Mouse (Mus musculus): ENCODE data around the gene Cbr2. TPM values are rescaled to one million over a fixed set of nuclear protein-coding genes. Genes with fewer than 3 reads are reported as not detected.
"Not testable (repeated sequence)": the region's sequence is repeated elsewhere in the genome, so short reads cannot be mapped to it uniquely, and the experiment has no call there.

Gene Cbr2
- total RNA-seq, 4 experiments from 2014 or later, result 1.6 to 3.7 (median 2.5) TPM

DNA sequence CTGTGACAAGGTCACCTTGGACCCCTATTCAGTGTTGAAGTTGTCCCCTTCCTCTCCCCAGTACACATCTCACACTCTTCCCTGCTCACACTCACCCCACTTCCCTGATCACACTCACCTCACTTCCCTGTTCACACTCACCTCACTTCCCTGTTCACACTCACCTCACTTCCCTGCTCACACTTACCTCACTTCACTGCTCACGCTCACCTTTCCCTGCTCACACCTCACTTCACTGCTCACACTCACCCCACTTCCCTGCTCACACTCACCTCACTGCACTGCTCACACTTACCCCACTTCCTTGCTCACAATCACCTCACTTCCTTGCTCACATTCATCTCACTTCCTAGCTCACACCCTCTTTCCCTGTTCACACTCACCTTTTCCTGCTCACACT is 519 bp downstream of the Cbr2 start:
- no peak for DNase-seq (ENCODE audit: low spot score in 2 of 2)

DNA sequence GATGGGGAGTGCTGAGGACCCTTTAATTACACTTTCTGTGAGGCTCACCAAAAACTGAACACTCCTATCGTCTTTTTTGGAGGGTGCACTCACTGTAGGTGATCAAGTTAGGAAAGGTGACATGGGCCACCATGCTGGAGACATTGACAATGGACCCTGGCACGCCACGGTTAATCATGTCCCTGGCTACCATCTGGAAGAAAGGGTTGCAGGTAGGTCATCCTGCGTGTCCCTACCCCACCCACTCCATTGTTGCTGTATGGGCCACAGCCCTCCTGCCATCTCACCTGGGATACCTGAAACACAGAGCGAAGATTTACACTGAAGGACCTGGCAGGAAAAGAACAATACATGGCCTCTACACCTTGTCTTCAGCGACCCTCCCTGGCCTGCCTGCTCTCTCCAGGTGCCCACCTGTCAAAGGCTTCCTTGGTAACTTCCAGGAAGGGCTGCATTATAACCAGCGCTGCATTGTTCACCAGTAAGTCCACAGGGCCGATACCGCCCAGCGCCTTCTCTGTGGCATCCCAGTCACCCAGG is 1.5 kb downstream of the Cbr2 start:
- no peak for DNase-seq (ENCODE audit: low spot score in 2 of 2)

DNA sequence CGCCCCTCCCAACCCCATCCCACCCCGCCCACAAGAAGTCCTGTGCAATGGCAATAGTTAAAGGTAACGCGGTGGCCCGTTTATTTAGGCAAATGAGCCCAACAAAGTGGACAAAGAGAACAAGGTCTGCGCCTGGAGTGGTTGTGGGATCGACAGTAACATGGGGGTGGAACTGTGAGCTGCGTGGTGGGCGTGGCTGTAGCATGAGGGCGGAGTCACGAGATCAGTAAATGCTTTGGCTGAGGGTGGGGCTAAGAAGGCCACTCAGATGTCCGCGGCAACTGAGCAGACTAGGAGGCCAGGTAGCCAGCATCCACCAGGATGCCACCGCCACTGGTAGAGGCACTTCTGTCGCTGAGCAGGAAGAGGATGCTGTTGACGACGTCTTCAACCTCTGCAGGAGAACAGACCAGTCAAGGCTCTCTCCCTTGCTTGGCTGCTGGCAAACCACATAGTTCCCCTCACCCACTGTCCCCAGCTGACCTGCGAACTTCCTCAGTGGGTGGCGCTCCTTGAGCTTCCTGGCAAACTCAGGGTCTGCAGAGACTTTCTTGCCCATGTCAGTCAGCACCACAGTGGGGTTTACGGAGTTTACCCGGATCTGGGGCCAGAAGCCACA is 2.4 kb downstream of the Cbr2 start:
- DNase-seq (ENCODE audit: low spot score in 2 of 2), result not testable (repeated sequence)

DNA sequence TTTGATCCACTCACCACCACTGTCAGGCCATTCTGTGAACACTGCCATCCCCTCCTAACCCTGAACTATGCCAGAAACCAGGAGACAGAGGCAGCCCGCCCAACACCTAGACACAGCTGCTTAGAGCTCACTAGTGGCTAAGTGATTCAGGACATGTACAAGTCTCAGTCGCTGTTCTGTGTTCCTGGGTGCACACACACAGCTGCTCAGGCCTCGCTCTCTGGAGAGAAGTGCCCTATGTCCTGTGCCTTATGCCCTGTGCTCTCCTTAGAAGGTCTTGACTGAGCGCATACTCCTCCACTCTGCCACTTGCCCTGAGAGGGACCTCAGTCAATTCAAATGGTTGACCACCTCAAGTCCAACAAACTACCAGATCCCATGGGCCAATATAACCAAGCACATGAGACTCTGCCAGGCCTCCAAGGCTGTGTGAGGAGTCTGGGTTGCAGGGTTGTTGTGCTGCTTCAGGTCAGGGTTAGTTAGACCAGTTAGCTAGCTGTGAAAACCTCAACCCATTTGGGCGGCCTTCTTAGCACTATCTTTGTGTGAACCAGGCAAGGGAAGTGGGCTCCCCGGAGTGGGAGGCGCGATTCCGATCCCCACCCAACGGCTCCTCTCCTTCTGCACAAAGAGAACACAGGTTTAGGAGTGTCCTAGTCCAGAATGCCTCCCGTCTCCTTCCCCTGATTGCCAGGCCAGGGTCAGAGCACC is 3.2 kb downstream of the Cbr2 start:
- no peak for DNase-seq (ENCODE audit: low spot score in 2 of 2)

DNA sequence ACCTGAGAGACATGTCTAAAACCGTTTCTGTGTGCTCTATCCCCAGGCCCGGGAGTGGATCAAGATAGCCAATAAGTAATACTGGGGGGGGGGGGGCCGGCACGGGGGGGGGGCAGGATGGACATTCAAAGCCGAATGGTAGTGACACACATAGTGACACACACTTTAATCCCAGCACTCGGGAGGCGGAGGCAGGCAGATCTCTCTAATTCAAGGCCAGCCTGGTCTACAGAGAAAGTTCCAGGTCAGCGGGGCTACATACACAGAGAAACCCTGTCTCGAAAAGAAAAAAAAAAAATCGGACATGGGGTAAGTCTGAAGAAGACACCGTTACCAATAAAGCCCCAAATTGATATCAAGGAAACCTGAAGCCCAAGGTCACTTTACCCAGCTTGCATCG is 4.3 kb downstream of the Cbr2 start:
- DNase-seq (ENCODE audit: low spot score in 2 of 2), result no peak

DNA sequence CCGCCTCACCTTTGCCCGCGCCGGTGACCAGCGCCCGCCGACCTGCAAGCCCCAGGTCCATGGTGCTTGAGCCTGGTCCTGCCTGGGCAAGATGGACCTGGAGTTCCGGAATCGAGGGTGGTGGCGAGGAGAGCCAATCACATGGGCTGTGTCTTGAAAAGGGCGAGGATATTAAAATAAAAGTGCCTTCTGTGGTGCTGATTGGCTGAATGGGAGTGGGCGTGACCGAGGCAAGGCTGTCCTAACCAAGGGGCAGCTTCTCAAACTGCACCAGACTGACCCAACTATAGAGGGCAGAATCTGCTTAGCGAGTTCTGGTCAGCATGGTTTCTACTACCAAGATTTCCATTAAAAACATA is 4.8 kb downstream of the Cbr2 start, which contains the start of gene Dcxr:
TSS of gene Dcxr (minus strand) at position 113 of the 359 bp plus-strand sequence.
- peak; percentile 73 to 82 for DNase-seq (ENCODE audit: low spot score in 2 of 2)

DNA sequence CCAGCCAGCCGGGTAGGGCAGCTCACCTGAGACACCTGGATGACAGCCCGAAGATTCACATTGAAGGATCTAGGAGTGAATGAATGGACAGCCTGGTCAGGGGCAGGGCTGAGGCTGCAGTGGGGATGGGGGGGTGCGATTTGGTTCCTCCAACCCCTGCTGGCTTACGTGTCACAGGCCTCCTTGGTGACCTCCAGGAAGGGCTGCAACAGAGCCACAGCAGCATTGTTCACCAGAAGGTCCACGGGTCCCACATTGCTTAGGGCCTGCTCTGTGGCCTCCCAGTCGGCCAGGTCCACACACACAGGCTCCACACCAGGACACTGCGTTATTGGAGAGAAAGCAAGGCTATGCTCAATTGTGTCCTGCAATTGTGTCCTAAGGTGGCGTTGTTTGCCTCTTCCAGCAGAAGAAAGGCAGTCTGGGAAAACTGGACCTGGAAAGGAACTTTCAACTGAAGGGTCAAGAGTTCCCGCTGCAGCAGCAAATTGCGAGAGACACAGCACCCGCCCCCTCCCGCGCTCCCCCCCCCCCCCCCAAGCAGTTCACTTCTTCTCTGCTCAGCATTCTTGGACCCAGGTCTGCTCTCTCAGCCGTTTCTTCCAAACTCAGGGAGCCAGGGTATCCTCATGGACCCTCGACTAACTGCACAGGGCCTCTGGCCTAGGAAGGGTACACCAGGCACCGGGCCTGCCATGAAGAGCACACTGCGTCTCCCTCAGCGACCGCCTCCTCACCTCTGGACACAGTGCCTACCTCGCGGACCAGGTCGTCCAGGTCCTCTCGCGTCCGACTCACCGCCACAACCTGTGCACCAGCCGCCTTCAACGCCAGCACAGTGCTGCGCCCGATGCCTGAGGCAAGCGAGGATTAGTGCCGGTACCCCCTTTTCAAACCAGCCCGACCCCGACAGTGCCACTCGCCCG is 5.4 kb downstream of the Cbr2 start:
- DNase-seq (ENCODE audit: low spot score in 2 of 2), result no peak

DNA sequence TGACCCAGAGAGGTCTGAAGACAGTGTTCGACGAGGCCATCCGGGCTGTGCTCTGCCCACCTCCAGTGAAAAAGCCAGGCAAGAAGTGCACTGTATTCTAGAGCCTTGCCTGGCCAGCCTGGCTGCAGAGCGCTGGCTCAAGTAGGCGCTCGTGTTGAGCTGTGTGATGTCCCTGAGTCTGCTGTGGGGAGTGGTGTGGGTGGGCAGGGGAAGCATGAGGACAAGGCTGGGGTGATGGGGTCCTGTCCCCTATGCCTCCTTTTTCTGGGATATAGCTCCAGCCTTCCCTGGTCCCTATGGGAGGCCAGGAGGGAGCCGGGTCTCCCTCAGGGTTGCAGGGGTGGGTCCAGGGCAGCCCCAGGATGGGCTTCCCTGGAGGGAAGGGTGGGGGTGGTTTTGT is 8.4 kb downstream of the Cbr2 start:
- DNase-seq (ENCODE audit: low spot score in 2 of 2), result no peak

DNA sequence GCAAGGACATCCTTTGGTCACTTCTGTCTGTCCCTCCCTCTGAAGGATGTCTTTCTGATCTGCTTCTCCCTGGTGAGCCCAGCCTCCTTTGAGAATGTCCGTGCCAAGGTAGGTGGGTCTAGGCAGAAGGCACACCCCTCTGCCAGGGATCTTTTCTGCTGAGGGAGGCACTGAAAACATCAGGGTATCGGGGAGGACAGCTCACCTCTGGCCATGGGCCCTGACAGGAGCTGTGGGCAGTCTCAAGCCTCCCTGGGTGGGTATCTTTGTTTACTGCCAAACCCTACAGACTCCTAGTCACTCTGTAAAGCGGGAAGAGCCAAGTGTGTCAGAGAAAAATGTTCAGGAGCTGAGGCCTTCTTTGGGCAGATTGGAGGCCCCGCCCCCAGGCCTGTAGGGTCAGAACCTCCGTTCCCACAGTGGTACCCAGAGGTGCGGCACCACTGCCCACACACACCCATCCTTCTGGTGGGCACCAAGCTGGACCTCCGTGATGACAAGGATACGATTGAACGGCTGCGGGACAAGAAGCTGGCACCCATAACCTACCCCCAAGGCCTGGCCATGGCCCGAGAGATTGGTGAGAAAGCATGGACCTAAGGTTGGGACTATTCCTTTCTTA is 9.0 kb downstream of the Cbr2 start:
- DNase-seq (ENCODE audit: low spot score in 2 of 2), result no peak

DNA sequence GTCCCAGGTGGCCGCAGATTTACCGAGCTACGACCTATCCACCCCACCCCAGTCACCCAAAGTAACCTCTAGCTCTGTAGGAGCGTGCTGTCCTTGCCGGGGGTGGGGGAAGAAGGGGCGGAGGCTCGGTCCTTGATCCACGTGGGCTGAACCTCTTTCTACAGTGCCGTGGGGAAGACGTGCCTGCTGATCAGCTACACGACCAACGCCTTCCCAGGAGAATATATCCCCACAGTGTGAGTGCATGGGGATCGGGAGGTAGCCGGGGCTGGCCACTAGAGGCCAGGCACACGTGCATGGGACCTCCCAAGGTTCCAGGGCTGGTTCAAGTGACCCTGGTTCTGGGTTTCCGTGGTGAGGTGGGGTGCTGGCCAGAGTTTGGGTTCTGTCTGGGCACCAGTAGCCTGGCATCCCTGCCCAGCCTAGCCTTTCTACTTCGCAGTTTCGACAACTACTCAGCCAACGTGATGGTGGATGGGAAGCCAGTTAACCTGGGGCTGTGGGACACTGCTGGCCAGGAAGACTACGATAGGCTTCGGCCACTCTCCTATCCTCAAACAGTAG is 9.8 kb downstream of the Cbr2 start:
- DNase-seq (ENCODE audit: low spot score in 2 of 2), result no peak

DNA sequence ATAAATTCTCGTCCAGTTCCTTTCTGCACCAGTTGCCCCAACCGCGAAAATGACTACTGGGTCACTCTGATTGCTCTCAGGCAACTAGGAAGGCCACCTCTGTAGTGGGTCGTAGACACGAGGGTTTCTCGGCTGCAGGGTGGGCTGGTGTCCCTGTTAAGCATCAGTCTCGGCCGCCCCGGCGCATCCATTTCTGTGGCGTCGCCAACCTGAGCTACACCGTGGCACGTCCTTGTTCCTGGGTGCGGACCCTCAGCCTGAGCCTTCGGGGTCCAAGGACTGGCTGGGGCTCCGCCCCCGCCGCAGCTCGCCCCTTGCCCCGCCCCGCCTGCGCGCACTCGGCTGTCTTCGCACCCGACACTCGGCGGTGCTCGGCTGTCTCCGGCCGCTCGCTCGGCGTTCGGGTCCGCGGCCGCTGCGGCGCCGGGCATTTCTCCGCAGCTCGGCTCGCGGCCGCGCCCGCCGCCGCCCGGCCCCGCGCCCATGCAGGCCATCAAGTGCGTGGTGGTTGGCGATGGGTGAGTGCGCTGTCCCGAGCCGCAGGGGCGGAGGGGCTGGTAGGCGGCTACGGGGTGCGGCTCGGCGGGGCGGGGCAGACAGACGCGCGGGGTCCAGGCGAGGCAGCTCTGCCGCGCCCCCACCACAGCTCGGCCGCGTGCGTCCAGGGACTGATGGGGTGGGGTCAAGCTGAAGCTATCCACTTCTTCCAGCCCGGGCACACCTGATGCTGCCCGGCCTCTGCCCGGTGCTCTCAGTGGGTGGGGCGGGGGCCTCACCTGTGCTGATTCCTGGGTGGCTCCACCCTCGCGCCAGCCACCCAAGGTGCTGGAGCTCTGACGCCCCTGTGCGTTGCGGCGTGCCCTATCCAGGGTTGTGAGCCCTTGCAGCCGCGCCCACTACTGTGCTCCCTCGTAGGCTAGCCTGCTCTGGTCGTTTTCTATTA is 10.5 kb downstream of the Cbr2 start, which contains the start of gene Rac3:
TSS of gene Rac3 (plus strand) at position 347 of the 943 bp plus-strand sequence.
- DNase-seq (ENCODE audit: low spot score in 2 of 2), result peak in 1 of 2 experiments; percentile 51

DNA sequence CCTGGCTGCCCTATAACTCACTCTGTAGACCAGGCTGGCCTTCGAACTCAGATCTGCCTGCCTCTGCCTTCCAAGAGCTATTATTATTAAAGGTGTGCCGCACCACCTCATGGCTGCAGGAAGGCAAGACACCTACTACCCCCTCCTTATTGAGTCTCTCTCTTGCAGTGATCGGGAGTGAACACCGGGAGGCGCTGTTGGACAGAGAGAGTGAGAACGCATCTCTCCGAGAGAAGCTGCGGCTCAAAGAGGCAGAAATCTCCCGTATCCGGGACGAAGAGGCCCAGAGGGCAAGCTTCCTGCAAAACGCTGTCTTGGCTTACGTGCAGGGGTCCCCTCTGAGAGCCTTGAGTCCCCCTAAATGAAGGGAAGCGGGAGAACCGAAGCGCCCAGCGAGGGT is 11.5 kb downstream of the Cbr2 start:
- DNase-seq (ENCODE audit: low spot score in 2 of 2), result peak; percentile 79 to 85

DNA sequence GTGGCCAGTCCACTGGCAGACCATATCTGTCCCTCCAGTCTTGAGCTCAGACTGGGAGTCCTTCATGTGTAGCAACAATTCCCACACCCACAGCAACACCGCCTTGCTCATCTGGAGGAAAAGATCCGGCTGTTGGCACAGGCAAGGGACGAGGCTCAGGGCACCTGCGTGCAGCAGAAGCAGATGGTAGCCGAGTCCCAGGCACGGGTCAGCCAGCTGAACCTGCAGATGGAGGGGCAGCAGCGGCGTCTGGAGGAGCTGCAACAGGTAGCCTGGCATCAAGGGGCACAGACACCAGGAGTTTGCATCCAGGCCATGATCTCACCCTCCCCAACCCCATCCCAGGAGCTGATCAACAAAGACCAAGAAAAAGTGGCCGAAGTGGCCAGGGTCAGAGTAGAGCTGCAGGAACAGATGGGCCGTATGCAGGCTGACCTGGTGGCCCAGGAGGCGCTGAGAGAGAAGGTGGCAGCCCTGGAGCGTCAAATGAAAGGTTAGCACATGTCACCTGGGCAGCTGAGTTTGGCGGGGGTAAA is 12.0 kb downstream of the Cbr2 start:
- no peak for DNase-seq (ENCODE audit: low spot score in 2 of 2)

DNA sequence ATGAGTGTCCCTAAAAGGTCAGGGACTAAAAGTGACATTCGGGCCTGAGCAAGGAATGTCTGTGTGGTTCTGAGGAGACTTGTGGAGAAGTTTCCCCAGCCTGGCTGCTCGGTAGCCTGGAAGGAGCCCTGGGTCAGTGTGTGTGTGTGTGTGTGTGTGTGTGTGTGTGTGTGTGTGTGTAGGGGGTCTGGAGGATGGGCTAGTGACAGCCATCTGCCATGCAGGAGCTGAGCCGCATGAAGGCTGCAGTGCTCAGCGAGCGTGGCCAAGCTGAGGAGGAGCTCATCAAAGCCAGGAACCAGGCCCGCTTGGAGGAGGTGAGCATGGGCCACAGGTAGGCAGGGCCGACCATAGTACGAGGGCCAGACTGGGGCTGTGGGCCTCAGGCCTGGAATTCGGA is 12.7 kb downstream of the Cbr2 start:
- no peak for DNase-seq (ENCODE audit: low spot score in 2 of 2)

DNA sequence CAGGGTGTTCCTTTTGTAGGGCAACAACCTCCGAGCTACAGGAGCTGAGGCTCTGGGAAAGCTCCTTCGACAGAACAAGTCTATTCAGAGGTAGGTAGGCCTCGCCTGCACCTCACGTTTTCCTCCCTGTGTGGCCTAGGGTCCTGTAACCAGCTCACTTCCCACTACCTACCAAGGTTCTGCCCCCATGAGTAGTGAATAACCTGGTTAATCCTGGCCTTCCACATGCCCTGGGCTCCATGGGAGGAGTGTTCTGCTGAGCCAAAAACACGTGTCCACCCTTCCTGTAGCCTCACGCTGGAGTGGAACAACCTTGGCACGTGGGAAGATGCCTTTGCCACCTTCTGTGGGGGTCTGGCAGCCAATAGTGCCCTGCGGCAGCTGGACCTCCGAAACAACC is 16.8 kb downstream of the Cbr2 start:
- DNase-seq (ENCODE audit: low spot score in 2 of 2), result no peak

DNA sequence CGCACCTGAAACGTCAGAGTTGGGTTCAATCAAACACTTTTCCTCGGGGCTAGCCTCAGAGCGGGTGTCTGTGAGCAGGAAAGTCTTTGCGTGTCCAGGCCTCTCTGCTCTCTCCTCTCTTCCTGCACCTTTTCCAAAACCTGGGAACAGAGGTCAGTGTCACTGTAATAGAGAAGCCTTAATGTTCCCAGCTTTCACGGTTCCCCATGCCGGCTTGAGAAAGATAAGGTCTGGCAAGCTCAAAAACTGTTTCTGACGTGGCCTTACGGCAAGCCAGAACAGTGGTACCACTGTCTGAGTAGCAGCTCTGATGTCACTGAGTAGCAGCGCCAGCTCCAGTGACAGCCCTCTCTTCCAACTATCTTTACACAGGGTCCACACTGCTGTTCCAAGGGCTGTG is 17.4 kb downstream of the Cbr2 start:
- no peak for DNase-seq (ENCODE audit: low spot score in 2 of 2)

DNA sequence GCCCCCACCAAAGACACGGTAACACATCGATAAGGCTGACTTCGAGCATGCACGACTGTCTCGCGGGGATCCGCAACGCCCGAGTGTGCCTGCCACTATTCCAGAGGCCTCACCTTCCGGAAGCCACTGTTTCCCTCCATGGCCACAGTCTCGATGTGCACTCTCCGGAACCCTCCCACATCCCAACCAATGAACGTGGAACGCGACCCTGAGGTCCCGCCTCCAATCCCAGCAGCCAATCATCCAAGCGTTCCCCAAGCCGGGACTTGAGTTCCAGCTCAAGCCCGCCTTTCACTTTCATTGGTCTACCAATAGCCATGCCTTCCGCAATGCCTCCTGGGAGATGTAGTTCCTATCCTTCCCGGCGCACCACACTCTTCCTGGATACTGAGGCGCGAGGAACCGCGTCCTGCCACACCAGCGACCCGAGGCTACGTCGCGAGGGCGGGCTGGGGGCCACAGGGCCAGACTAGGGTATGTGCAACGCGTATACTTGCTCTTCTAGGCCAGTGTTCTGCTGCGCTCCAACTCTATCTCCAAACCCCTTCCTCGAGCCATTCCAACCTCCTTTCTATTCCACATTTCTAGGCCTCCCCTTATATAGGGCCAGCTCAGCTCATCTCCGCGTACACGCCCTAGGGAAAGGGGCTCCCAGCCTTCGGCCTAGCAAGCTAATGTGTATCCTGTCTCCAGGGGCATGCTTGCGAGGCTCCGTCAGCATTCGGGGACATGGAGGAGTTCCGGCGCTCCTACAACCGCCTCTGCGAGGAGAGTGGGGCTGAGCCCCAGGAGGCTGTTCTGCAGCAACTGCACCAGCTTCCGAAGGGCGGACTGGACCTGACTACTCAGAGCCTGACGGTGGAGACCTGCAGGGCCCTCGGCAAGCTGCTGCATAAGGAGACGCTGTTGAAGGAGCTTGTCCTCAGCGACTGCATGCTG is 18.1 kb downstream of the Cbr2 start, which contains the start of the genes Cenpx and Lrrc45:
TSS of gene Cenpx (minus strand) at position 159 of the 939 bp plus-strand sequence.
TSS of gene Lrrc45 (plus strand) at position 346 of the 939 bp plus-strand sequence.
- DNase-seq (ENCODE audit: low spot score in 2 of 2), result peak; percentile 97 to 99

Measured in layer of hippocampus, adult 8-10 months (tissue).